Mouse (Mus musculus): ENCODE results near the gene Myh14. TPM values are rescaled to one million over a fixed set of nuclear protein-coding genes. Genes with fewer than 3 reads are reported as not detected.
A peak's percentile ranks its signal among the peaks of the same experiment; 100 is the strongest.
"Not testable (repeated sequence)": the region's sequence is repeated elsewhere in the genome, so short reads cannot be mapped to it uniquely, and the experiment has no call there.

Myh14 gene
- polyA plus RNA-seq (2012; rRNA removed), result 1.9 and 3.7 TPM in 2 replicates

DNA sequence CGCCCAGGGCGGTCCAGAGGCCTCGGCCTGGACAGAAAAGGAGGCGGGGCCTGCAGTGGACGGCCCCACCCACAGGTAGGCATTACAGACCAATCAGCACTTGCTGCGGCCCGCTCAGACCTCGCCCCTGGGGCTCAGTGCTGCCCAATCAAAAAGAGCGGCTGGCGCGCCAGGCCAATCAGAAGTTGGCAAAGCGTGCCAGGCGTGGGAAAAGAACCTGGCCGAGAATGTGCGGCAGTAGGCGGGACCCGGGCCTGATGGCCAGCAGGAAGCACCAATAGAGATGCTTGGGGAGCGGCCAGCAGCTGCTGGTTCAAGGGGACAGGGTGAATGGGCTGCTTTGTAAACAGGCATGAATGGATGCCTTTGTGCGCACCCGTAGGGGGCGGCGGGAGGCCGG is at the start of gene Myh14:
Gene Myh14, minus strand, starts transcription at position 41 of the 400 bp plus-strand sequence.
- Histone ChIP-seq H3K4me3 (ENCODE audit: control insufficient read depth, insufficient read depth, low read length) (no peak within 1 kb of the TSS), H3K36me3 (ENCODE audit: control insufficient read depth, insufficient read depth, low read length) (no peaks in the 10 kb centered on the region), H3K4me1 (replicated peaks; ENCODE audit: control insufficient read depth, insufficient read depth, low read length) (no peaks in the 10 kb centered on the region), H3K27ac (ENCODE audit: control insufficient read depth, insufficient read depth, low read length) (no peak within 1 kb of the TSS), H3K27me3 (ENCODE audit: control insufficient read depth, insufficient read depth, low read length) (no peaks in the 10 kb centered on the region; the same call in 1 of the 2 replicates)
- 8% methylated on average over 23 of the region's 23 CpGs for WGBS
- TF ChIP-seq POLR2A (IDR thresholded peaks at IDR 0.05; ENCODE audit: control insufficient read depth, extremely low read depth, insufficient read depth, low read length, poor library complexity), result no peak
- no peak for TF ChIP-seq CTCF (IDR thresholded peaks at IDR 0.05; ENCODE audit: borderline replicate concordance, control insufficient read depth, extremely low read depth, insufficient read depth, low read length, poor library complexity)
- DNase-seq, result peak; percentile 7

- TF ChIP-seq POLR2A (IDR thresholded peaks at IDR 0.05; ENCODE audit: control insufficient read depth, extremely low read depth, insufficient read depth, low read length, poor library complexity), result no peak
- no peak for TF ChIP-seq CTCF (IDR thresholded peaks at IDR 0.05; ENCODE audit: borderline replicate concordance, control insufficient read depth, extremely low read depth, insufficient read depth, low read length, poor library complexity)
- no peak for DNase-seq
- Histone ChIP-seq H3K4me3 (ENCODE audit: control insufficient read depth, insufficient read depth, low read length) (no peak overlapping the region), H3K36me3 (ENCODE audit: control insufficient read depth, insufficient read depth, low read length) (no peaks in the 10 kb centered on the region), H3K27me3 (ENCODE audit: control insufficient read depth, insufficient read depth, low read length) (no peaks in the 10 kb centered on the region), H3K27ac (ENCODE audit: control insufficient read depth, insufficient read depth, low read length) (no peak overlapping the region), H3K4me1 (replicated peaks; ENCODE audit: control insufficient read depth, insufficient read depth, low read length) (no peaks in the 10 kb centered on the region)
- WGBS, result 86% methylated on average over 5 of the region's 5 CpGs
These were observed 39.2 kb upstream of the Myh14 start for GRCm38 (mm10) chr7:44709881-44710280.

GRCm38 (mm10) chr7:44708574-44708973 is 37.9 kb upstream of the Myh14 start, which contains the start of gene Izumo2:
TSS of gene Izumo2 (plus strand) at chr7:44708742.
- TF ChIP-seq CTCF (IDR thresholded peaks at IDR 0.05; ENCODE audit: borderline replicate concordance, control insufficient read depth, extremely low read depth, insufficient read depth, low read length, poor library complexity) (no peak), POLR2A (IDR thresholded peaks at IDR 0.05; ENCODE audit: control insufficient read depth, extremely low read depth, insufficient read depth, low read length, poor library complexity) (no peak)
- 88% methylated on average over 14 of the region's 14 CpGs for WGBS
- Histone ChIP-seq H3K4me1 (replicated peaks; ENCODE audit: control insufficient read depth, insufficient read depth, low read length) (no peaks in the 10 kb centered on the region), H3K4me3 (ENCODE audit: control insufficient read depth, insufficient read depth, low read length) (no peak within 1 kb of the TSS), H3K27me3 (ENCODE audit: control insufficient read depth, insufficient read depth, low read length) (no peaks in the 10 kb centered on the region), H3K36me3 (ENCODE audit: control insufficient read depth, insufficient read depth, low read length) (no peaks in the 10 kb centered on the region), H3K27ac (ENCODE audit: control insufficient read depth, insufficient read depth, low read length) (no peak within 1 kb of the TSS)
- DNase-seq, result no peak

DNA sequence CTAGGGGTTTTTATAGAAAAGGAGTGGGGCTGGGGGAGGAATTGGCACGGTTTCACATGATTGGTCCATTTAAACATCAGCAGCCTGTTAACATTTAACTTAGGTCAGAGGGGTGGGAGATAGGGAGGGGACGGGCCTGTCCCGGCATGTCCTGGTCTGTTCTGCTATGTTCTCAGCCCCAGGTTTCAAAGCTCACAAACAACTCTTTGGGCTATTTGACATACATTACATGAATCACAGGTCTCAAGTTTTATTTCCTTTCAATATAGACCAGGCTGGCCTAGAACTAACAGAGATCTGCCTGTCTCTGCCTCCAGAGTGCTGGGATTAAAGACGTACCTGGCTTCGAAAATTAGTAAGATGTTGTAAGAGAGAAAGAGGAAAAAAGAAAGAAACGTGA is 37.5 kb upstream of the Myh14 start:
- H3K4me3 ChIP-seq (ENCODE audit: control insufficient read depth, insufficient read depth, low read length); DNase-seq; H3K4me1 ChIP-seq (replicated peaks; ENCODE audit: control insufficient read depth, insufficient read depth, low read length); H3K36me3 ChIP-seq (ENCODE audit: control insufficient read depth, insufficient read depth, low read length); H3K27me3 ChIP-seq (ENCODE audit: control insufficient read depth, insufficient read depth, low read length); H3K27ac ChIP-seq (ENCODE audit: control insufficient read depth, insufficient read depth, low read length): not testable (repeated sequence)
- 93% methylated on average over 6 of the region's 6 CpGs for WGBS

DNA sequence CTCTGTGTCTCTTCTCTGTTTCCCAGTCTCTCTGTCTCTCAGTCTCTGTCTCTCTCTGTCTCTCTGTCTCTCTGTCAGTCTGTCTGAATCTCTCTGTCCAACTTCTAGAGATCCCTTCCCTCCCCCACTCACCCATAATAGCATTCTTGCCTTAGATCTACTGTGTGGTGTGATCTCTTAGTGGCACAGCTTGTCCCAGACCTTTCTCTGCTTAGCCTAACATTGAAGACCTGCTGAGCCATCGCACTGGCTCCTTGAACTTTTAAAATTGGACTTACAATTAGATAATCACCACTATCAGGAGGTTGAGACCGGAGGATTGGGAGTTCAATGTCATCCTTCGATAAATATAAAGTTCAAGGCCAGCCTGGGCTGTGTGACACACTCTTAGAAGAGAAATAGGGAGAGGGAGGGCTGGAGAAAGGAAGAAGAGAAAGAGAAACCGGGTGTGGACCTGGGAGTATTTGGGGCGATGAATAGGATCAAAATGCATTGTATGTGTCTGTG is 36.6 kb upstream of the Myh14 start:
- Histone ChIP-seq H3K27me3 (ENCODE audit: control insufficient read depth, insufficient read depth, low read length) (no peaks in the 10 kb centered on the region), H3K4me1 (replicated peaks; ENCODE audit: control insufficient read depth, insufficient read depth, low read length) (no peaks in the 10 kb centered on the region), H3K4me3 (ENCODE audit: control insufficient read depth, insufficient read depth, low read length) (no peak overlapping the region), H3K27ac (ENCODE audit: control insufficient read depth, insufficient read depth, low read length) (no peak overlapping the region), H3K36me3 (ENCODE audit: control insufficient read depth, insufficient read depth, low read length) (no peaks in the 10 kb centered on the region)
- no peak for DNase-seq
- TF ChIP-seq POLR2A (IDR thresholded peaks at IDR 0.05; ENCODE audit: control insufficient read depth, extremely low read depth, insufficient read depth, low read length, poor library complexity) (no peak), CTCF (IDR thresholded peaks at IDR 0.05; ENCODE audit: borderline replicate concordance, control insufficient read depth, extremely low read depth, insufficient read depth, low read length, poor library complexity) (no peak)
- 91% methylated on average over 5 of the region's 5 CpGs for WGBS

GRCm38 (mm10) chr7:44706322-44706721 is 35.7 kb upstream of the Myh14 start:
- H3K4me1 ChIP-seq (replicated peaks; ENCODE audit: control insufficient read depth, insufficient read depth, low read length), result no peaks in the 10 kb centered on the region
- no peaks in the 10 kb centered on the region for H3K36me3 ChIP-seq (ENCODE audit: control insufficient read depth, insufficient read depth, low read length)
- H3K27me3 ChIP-seq (ENCODE audit: control insufficient read depth, insufficient read depth, low read length), result no peaks in the 10 kb centered on the region
- H3K4me3 ChIP-seq (ENCODE audit: control insufficient read depth, insufficient read depth, low read length), result no peak overlapping the region
- DNase-seq, result no peak
- no peak for TF ChIP-seq CTCF (IDR thresholded peaks at IDR 0.05; ENCODE audit: borderline replicate concordance, control insufficient read depth, extremely low read depth, insufficient read depth, low read length, poor library complexity)
- no peak for TF ChIP-seq POLR2A (IDR thresholded peaks at IDR 0.05; ENCODE audit: control insufficient read depth, extremely low read depth, insufficient read depth, low read length, poor library complexity)
- H3K27ac ChIP-seq (ENCODE audit: control insufficient read depth, insufficient read depth, low read length), result no peak overlapping the region

- Histone ChIP-seq H3K27me3 (ENCODE audit: control insufficient read depth, insufficient read depth, low read length) (no peaks in the 10 kb centered on the region), H3K27ac (ENCODE audit: control insufficient read depth, insufficient read depth, low read length) (no peak overlapping the region), H3K36me3 (ENCODE audit: control insufficient read depth, insufficient read depth, low read length) (no peaks in the 10 kb centered on the region), H3K4me3 (ENCODE audit: control insufficient read depth, insufficient read depth, low read length) (no peak overlapping the region), H3K4me1 (replicated peaks; ENCODE audit: control insufficient read depth, insufficient read depth, low read length) (no peaks in the 10 kb centered on the region)
- TF ChIP-seq CTCF (IDR thresholded peaks at IDR 0.05; ENCODE audit: borderline replicate concordance, control insufficient read depth, extremely low read depth, insufficient read depth, low read length, poor library complexity), result no peak
- no peak for TF ChIP-seq POLR2A (IDR thresholded peaks at IDR 0.05; ENCODE audit: control insufficient read depth, extremely low read depth, insufficient read depth, low read length, poor library complexity)
- DNase-seq, result no peak
- 94% methylated on average over 4 of the region's 4 CpGs for WGBS
These were observed 34.4 kb upstream of the Myh14 start for GRCm38 (mm10) chr7:44705086-44705485.

Data from thymus, adult 2 months (tissue).